Mouse (Mus musculus) cerebellum, adult 2 months (tissue): ENCODE results near the gene Ifnar2. TPM values are rescaled to one million over a fixed set of nuclear protein-coding genes. Genes with fewer than 3 reads are reported as not detected.
A peak's percentile ranks its signal among the peaks of the same experiment; 100 is the strongest.

Experiments used
- DNase-seq, 2 experiments: peaks; one replicate each; pipeline ENCODE4 v3.0.0; 2021
- H3K27ac ChIP-seq: fragments of 200-500 bp; 2 replicates; pipeline ENCODE4 v1.5.1; 2012; ENCODE audit warnings: low read length, control low read depth, inconsistent platforms; ENCODE audit not compliant: insufficient read depth
- H3K27me3 ChIP-seq: fragments of 200-500 bp; 2 replicates; pipeline ENCODE4 v1.6.1; 2012; ENCODE audit warnings: inconsistent platforms, mild to moderate bottlenecking, low read length, moderate library complexity; ENCODE audit not compliant: control insufficient read depth, insufficient read depth
- H3K4me1 ChIP-seq: fragments of 200-500 bp; 2 replicates; pipeline ENCODE4 v1.6.1; 2011; ENCODE audit warnings: low read length; ENCODE audit not compliant: control insufficient read depth, insufficient read depth
- H3K4me3 ChIP-seq: fragments of 200-500 bp; replicated peaks from 2 replicates; pipeline ENCODE3; 2011; ENCODE audit warnings: mild to moderate bottlenecking, low read depth, low read length, control low read depth; ENCODE audit not compliant: insufficient read depth
- CTCF ChIP-seq: fragments of 200-500 bp; IDR thresholded peaks from 2 replicates; pipeline ENCODE4 v1.5.1; 2011; ENCODE audit warnings: low read depth, mild to moderate bottlenecking, control low read depth, low read length, moderate library complexity, borderline replicate concordance; ENCODE audit not compliant: insufficient read depth
- POLR2A ChIP-seq: fragments of 200-500 bp; IDR thresholded peaks from 2 replicates; pipeline ENCODE4 v1.6.1; 2011; ENCODE audit warnings: low read length, control low read depth, borderline replicate concordance; ENCODE audit not compliant: insufficient read depth
- WGBS: fragments of 180-500 bp; shearing (Covaris S2); methylation state at CpG from one replicate; pipeline ENCODE4 v1.1.7; 2018; 5-methylcytosine and 5-hydroxymethylcytosine counted together
- polyA plus RNA-seq: library from polyadenylated mRNA; depleted of rRNA; stranded (reverse); fragments of >200 nt; gene quantifications from 2 replicates; pipeline ENCODE4 v1.2.3, GENCODE M21; 2012; rRNA removed

Ifnar2 gene
- 33.9 and 35.5 TPM in 2 replicates for polyA plus RNA-seq

DNA sequence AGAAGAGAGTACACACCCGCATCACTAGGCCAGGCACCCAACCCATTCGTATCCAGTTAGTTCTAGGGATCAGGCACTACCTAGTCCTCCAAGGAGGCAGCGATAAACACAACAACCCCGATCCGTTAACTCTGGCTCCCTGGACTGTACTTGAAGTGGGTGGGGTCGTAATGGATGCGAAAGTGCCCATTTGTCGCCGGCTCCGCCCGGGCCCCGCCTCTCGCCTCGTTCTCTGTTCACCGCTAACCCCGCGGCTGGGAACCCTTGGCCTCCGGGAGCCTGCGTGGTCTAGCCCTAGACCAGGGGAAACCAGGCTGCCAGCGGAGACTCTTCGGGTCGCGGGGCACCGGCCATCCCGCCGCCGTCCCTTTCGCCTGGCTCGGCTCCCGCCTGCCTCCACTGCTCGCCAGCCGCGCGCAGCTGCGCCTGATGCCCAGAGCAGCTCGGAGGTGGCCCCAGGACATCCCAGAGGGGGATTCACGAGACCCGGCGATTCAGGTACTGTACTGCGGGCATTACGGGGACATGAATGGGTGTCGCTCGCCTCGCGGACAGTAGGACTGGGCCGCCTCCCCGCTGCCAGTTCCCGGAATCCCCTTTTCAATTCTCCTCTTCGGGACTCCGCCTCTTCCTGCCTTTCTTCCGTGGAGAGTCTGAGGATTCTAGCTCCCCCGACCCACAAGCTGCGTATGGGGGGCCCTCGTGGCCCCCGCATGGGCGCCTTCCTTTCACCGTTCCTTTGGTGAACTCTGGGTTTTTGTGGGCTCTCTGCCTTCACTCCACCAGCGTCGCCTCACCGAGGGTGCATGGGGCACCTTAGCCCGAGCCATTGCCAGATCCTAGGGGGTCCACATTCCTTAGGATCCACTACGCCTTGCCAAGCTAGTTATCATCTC is at the start of gene Ifnar2:
TSS of gene Ifnar2 (plus strand) at position 207 of the 896 bp plus-strand sequence.
- Histone ChIP-seq H3K27me3 (no peaks in the 10 kb centered on the region), H3K27ac (peak within 1 kb of the TSS; percentile 67), H3K4me3 (peak within 1 kb of the TSS; percentile 78), H3K4me1 (no peaks in the 10 kb centered on the region)
- TF ChIP-seq CTCF: no peak
- TF ChIP-seq POLR2A: peak; percentile 25; the same call in 1 of the 2 replicates
- WGBS: under 1% methylated on average over 61 of the region's 62 CpGs
- peak; percentile 78 to 81 for DNase-seq

DNA sequence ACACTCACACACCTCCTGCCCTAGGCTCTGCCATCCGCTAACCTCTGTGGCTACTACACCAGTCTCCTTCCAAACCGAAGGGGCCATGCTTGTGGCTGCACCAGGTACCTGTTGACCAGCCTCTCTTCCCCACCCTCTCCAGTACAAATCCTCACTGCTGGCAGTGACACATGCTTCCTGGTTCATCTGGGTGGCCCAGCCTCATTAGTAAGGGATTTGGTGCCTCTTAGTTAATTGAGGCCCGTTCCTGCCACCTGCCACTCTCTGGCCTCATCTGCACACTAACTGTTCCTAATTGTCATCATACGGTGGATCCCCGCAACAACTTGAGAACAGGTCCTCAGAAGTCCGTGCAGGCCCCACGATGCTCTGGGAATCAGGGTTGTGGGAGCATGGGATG is 45.0 kb upstream of the Ifnar2 start:
- Histone ChIP-seq H3K27me3 (no peaks in the 10 kb centered on the region), H3K27ac (no peak overlapping the region), H3K4me1 (peaks cover 9% of the 10 kb centered on the region), H3K4me3 (no peak overlapping the region)
- DNase-seq: no peak
- 89% methylated on average over 7 of the region's 7 CpGs for WGBS
- TF ChIP-seq POLR2A: no peak
- no peak for TF ChIP-seq CTCF

GRCm38 (mm10) chr16:91328922-91329321 is 43.7 kb upstream of the Ifnar2 start:
- no peak overlapping the region for H3K27ac ChIP-seq
- no peaks in the 10 kb centered on the region for H3K27me3 ChIP-seq
- TF ChIP-seq CTCF: no peak
- no peak for TF ChIP-seq POLR2A
- peak; percentile 84 to 90 for DNase-seq
- H3K4me3 ChIP-seq: no peak overlapping the region
- peaks cover 9% of the 10 kb centered on the region for H3K4me1 ChIP-seq
- 11% methylated on average over 19 of the region's 19 CpGs for WGBS

- DNase-seq: no peak
- Histone ChIP-seq H3K4me3 (no peak overlapping the region), H3K27me3 (no peaks in the 10 kb centered on the region), H3K27ac (no peak overlapping the region), H3K4me1 (peaks cover 9% of the 10 kb centered on the region)
- WGBS: 90% methylated on average over 6 of the region's 6 CpGs
- TF ChIP-seq POLR2A (no peak), CTCF (no peak)
Measured at GRCm38 (mm10) chr16:91330496-91330895, 42.1 kb upstream of the Ifnar2 start.

DNA sequence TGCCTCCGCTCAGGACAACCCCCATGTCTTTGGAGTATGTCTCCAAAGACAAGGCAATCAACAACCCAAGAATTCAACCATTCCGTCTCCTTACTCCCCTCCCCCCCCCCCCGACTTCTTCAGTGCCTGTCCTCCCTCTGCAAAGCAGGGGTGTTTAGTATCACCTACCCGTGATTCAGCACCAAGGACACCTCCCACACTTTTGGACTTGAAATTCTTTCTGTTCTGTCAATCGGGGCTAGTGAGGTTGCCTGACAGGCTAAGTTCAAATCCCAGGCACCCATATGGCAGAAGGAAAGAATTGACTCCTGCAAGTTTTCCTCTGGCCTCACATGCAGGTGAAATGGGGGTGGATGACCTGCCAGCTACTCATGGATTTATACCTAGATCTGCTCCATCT is 41.4 kb upstream of the Ifnar2 start:
- 76% methylated on average over 5 of the region's 5 CpGs for WGBS
- no peak for DNase-seq
- no peak overlapping the region for H3K27ac ChIP-seq
- H3K27me3 ChIP-seq: no peaks in the 10 kb centered on the region
- H3K4me3 ChIP-seq: no peak overlapping the region
- TF ChIP-seq CTCF: no peak
- no peak for TF ChIP-seq POLR2A
- peaks cover 9% of the 10 kb centered on the region for H3K4me1 ChIP-seq

GRCm38 (mm10) chr16:91332880-91333279 is 39.7 kb upstream of the Ifnar2 start:
- DNase-seq: no peak
- Histone ChIP-seq H3K4me1 (peaks cover 9% of the 10 kb centered on the region), H3K4me3 (no peak overlapping the region), H3K27ac (no peak overlapping the region), H3K27me3 (no peaks in the 10 kb centered on the region)
- 87% methylated on average over 7 of the region's 7 CpGs for WGBS
- TF ChIP-seq CTCF (no peak), POLR2A (no peak)

GRCm38 (mm10) chr16:91334190-91334893 is 38.2 kb upstream of the Ifnar2 start:
- no peak for TF ChIP-seq POLR2A
- no peak for TF ChIP-seq CTCF
- no peak overlapping the region for H3K4me3 ChIP-seq
- H3K27me3 ChIP-seq: no peaks in the 10 kb centered on the region
- no peak for DNase-seq
- peaks cover under 1% of the 10 kb centered on the region; the same call in 1 of the 2 replicates for H3K4me1 ChIP-seq
- 19% methylated on average over 10 of the region's 10 CpGs for WGBS
- H3K27ac ChIP-seq: no peak overlapping the region
